Mouse (Mus musculus) CD8-positive naive resting alpha-beta T cell, adult 2 months (primary cell): ENCODE measurements around the gene Slc38a4.

ENCODE experiments used
- DNase-seq, 2 experiments: peaks; one replicate each; pipeline ENCODE4 v3.0.0; 2022; ENCODE audit warnings: low read depth in 2 of 2, low spot score in 2 of 2

Slc38a4 gene

GRCm38 (mm10) chr15:96972706-96973274 is 83.0 kb downstream of the Slc38a4 start:
- no peak for DNase-seq

GRCm38 (mm10) chr15:96971906-96972305 is 83.8 kb downstream of the Slc38a4 start:
- no peak for DNase-seq

- DNase-seq, result no peak
These were observed 86.0 kb downstream of the Slc38a4 start for GRCm38 (mm10) chr15:96969792-96970191.

- DNase-seq, result no peak
These were observed 87.0 kb downstream of the Slc38a4 start for GRCm38 (mm10) chr15:96968741-96969140.

GRCm38 (mm10) chr15:96966326-96966725 is 89.4 kb downstream of the Slc38a4 start:
- DNase-seq, result no peak

- no peak for DNase-seq
These were observed 92.0 kb downstream of the Slc38a4 start for GRCm38 (mm10) chr15:96963735-96964134.

GRCm38 (mm10) chr15:96963318-96963717 is 92.4 kb downstream of the Slc38a4 start:
- no peak for DNase-seq

GRCm38 (mm10) chr15:96960343-96960742 is 95.4 kb downstream of the Slc38a4 start:
- DNase-seq, result no peak

- no peak for DNase-seq
These were observed 96.5 kb downstream of the Slc38a4 start for GRCm38 (mm10) chr15:96959247-96959646.

GRCm38 (mm10) chr15:96956699-96957098 is 99.1 kb downstream of the Slc38a4 start:
- no peak for DNase-seq

- DNase-seq, result no peak
These were observed 101.4 kb downstream of the Slc38a4 start for GRCm38 (mm10) chr15:96954389-96954788.

- no peak for DNase-seq
These were observed 101.9 kb downstream of the Slc38a4 start for GRCm38 (mm10) chr15:96953938-96954238.

GRCm38 (mm10) chr15:96953112-96953937 is 102.4 kb downstream of the Slc38a4 start:
- DNase-seq, result peak; percentile 16 to 44

- no peak for DNase-seq
These were observed 103.3 kb downstream of the Slc38a4 start for GRCm38 (mm10) chr15:96952488-96952887.

GRCm38 (mm10) chr15:96951783-96952182 is 104.0 kb downstream of the Slc38a4 start:
- DNase-seq, result no peak

GRCm38 (mm10) chr15:96948471-96948870 is 107.3 kb downstream of the Slc38a4 start:
- DNase-seq, result peak in 1 of 2 experiments; percentile 16
